Mouse (Mus musculus) spleen, adult 18-20 months (tissue): Measurements from ENCODE around the gene Spn.
"Not testable (repeated sequence)": the region's sequence is repeated elsewhere in the genome, so short reads cannot be mapped to it uniquely, and the experiment has no call there.

Experiments used
- DNase-seq, 2 experiments: peaks; one replicate each; pipeline ENCODE4 v3.0.0; 2022; ENCODE audit warnings: mixed read lengths in 2 of 2

Spn gene

GRCm38 (mm10) chr7:127104560-127105332 is 32.9 kb downstream of the Spn start:
- DNase-seq = peak; percentile 39 to 71

GRCm38 (mm10) chr7:127103960-127104359 is 33.7 kb downstream of the Spn start:
- no peak for DNase-seq

GRCm38 (mm10) chr7:127102148-127102547 is 35.5 kb downstream of the Spn start:
- DNase-seq = no peak

- no peak for DNase-seq
Observed at GRCm38 (mm10) chr7:127101451-127102016, 36.1 kb downstream of the Spn start.

GRCm38 (mm10) chr7:127099528-127099927 is 38.1 kb downstream of the Spn start:
- no peak for DNase-seq

DNA sequence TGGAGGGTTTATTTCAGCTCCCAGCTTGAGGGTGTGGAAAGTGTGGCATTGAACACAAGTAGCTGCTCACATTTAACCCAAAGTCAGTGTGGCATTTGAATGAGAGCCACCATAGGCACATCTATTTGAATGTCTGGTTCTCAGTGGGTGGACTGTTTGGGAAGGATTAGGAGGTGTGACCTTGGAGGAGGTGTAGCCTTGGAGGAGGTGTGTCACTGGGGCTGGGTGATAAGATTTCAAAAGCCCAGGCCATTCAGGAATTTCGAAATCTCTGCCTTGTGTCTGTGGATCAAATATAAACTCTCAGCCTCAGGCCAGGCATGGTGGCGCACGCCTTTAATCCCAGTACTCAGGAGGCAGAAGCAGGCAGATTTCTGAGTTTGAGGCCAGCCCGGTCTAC is 38.7 kb downstream of the Spn start:
- DNase-seq = no peak

DNA sequence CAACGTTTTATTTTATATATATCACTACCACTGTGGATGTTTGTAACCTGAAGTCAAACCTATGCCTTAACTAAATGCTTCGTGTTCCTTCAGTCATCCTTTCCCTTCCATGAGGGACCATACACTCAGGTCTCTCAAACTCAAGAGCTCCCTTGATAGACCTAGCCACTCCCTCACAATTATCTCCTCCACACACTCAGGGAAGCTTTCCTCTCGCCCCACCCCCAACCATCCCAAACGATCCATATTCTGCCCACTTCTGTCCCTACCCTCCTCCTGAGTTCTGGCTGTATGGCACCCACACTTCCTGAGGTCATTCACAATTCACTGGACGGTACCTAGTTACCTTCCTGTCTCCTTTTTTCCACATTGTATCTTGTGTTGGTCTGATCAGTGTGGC is 39.1 kb downstream of the Spn start:
- no peak for DNase-seq

DNA sequence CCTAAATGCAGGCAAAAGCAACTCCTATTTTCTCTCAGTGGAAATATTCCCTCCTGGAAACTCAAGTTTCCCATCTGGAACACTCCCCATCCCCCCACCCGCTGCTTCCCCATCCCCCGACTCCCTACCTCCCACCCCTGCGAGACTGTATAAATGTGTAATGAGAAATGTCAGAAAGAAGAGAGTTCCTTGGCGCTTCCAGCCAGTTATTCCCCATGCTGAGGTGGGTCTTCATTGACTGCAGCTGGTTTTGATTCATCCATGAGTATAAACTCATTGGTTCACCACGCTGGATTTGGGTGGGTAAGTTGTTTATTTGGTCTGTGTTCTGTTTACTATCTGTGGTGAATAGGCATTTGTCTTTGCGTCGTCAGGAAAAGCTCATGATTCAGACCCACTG is 41.2 kb downstream of the Spn start:
- no peak for DNase-seq

GRCm38 (mm10) chr7:127093914-127094313 is 43.7 kb downstream of the Spn start:
- no peak for DNase-seq

GRCm38 (mm10) chr7:127091114-127091896 is 46.3 kb downstream of the Spn start, which contains the start of gene AI467606:
Gene AI467606, plus strand, starts transcription at chr7:127091359.
- peak; percentile 83 to 92 for DNase-seq

- no peak for DNase-seq
Observed at GRCm38 (mm10) chr7:127090154-127091113, 47.2 kb downstream of the Spn start.

DNA sequence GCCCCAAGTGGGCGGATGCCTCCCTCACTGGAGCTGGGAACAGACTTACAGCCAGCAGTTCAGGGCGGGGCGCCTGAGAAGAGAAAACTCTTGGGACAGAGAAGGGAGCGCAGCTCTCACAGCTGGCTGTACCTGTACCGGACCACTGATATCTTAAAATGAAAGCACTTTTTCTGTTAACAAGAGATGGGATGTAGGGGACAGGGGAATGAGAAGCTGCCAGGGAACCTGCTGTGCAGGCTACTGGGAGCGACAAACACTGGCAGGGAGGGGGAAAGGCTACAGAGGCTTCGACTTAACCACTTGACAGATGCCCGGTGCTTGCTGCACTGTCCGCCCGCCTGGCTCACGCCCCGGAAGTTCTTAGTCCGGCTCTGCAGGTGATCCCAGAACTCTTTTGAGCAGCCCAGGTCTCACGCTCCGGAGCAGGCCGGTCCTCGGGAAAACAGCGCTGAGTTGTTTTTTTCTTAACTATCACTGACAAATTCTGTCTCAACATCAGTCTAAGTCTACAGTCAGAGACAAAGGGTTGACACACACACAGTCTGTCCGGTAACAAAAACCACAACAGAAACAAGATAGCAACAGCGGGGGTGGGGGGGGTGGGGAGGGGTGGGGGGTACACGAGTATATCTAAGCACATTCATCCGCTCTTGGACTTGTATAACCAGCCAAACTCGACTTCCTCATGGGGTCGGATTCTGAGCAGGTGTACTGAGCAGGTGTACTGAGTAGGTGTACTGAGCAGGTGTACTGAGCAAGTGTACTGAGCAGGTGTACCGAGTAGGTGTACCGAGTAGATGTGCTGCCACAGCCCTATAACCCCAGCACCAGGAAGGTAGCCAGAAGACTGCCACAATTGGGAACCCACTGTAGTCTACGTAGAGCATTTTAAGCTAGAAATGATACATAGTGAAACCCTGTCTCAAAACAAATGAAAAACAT is 48.5 kb downstream of the Spn start:
- DNase-seq = peak; percentile 47 to 59

- DNase-seq = no peak
Observed at GRCm38 (mm10) chr7:127088083-127088482, 49.5 kb downstream of the Spn start.

DNA sequence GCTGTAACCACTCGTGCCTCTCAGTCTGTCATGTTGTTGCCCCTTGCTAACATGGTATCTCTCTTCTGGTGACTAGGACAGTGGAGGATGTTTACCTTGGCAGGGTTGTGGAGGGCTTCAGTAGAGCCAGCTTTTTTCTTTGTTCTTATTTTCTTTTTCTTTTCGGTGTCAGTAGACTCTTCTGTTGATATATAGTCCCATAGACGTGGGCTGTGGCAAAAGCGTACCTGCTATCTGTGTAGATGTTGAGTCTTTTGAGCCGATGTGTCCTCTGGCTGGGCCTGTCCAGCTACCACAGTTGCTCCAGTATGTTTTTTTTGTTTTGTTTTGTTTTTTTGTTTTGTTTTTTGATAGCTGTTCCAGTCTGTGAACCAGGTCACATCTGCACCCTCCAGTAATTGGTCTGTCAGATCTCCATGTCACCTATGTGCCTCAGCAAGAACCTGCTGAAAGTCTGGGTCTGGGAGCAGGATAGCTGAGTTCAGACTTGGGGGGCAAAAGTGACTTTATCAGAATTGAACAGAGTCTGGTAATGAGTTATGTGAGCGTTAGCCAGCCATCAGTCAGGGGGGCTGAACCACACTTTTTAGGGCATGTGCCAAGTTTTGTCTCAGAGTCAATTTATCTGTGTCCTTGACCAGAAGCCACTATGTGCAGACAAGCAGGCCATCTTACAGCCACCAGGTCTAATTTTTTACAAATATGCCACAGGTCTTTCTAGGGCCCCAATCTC is 50.2 kb downstream of the Spn start, which contains the start of gene Zg16:
TSS of gene Zg16 (minus strand) at position 51 of the 733 bp plus-strand sequence.
- DNase-seq = not testable (repeated sequence)

GRCm38 (mm10) chr7:127085751-127086150 is 51.9 kb downstream of the Spn start:
- not testable (repeated sequence) for DNase-seq

DNA sequence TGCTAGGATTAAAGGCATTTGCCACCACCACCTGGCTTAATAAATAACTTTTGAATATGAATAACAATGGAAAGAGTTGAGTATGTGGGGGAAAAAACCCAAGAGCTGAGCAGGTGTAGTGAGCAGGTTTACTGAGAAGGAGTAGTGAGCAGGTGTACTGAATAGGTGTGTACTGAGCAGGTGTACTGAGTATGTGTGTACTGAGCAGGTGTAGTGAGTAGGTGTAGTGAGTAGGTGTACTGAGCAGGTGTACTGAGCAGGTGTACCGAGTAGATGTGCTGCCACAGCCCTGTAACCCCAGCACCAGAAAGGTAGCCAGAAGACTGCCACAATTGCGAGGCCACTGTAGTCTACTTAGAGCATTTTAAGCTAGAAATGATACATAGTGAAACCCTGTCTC is 52.8 kb downstream of the Spn start:
- DNase-seq = no peak

DNA sequence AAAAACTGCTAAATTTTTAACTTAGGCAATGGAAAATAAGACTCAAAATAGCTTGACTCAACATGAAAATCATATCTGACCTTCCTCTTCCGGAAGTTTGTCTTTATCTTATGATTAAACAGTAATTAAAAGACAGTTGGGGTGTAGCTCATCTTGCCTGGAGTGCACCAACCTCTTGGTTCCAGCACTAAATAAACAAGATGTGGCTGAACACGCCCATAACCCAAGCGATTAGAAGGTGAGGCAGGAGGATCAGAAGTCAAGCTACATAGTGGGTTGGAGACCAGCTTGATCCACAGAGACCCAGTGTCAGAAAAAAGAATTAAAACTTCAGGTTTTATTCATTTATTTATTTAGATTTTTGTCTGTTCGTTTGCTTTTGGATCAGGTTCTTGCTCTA is 53.9 kb downstream of the Spn start:
- no peak for DNase-seq

DNA sequence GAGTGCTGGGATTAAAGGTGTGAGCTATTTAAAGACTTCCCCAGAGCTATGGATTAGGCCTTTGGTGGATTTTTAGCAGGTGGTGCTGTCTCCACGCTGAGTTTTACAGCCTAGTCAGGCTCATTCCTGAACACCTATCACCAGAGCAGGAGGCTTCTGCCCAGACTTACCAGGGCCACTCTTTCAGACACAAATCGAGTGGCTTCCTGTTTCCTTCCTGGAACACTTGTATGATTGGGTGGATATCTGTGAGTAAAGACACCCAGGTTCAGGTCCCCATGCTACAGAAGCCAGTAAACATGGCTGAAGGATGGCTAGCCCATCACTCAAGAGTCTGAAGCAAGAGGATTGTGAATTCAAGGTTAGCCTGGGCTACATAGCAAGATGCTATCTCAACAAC is 54.6 kb downstream of the Spn start:
- DNase-seq = no peak

- no peak for DNase-seq
Observed at GRCm38 (mm10) chr7:127082271-127082670, 55.4 kb downstream of the Spn start.
